Mouse (Mus musculus) heart, embryonic 11.5 days (tissue): ENCODE data around the gene 6030468B19Rik. TPM values are rescaled to one million over a fixed set of nuclear protein-coding genes. Genes with fewer than 3 reads are reported as not detected.
A peak's percentile ranks its signal among the peaks of the same experiment; 100 is the strongest.
"Not testable (repeated sequence)": the region's sequence is repeated elsewhere in the genome, so short reads cannot be mapped to it uniquely, and the experiment has no call there.

Experiments
- ATAC-seq: fragments of 200-750 bp; cut with Nextera tagmentation; replicated peaks from 2 replicates; pipeline ENCODE4 v1.8.0; 2017; ENCODE audit warnings: moderate library complexity; ENCODE audit not compliant: insufficient number of reproducible peaks, low FRiP score, low TSS enrichment
- H3K27ac ChIP-seq: fragments of 300-500 bp; sonication (generic); 2 replicates; pipeline ENCODE4 v1.5.1; 2014; ENCODE audit warnings: mild to moderate bottlenecking, low read depth, low read length
- H3K27me3 ChIP-seq: fragments of 300-500 bp; sonication (generic); 2 replicates; pipeline ENCODE4 v1.6.1; 2014; ENCODE audit warnings: mild to moderate bottlenecking, low read length, mixed read lengths; ENCODE audit not compliant: control insufficient read depth, insufficient read depth
- H3K36me3 ChIP-seq: fragments of 300-500 bp; sonication (generic); 2 replicates; pipeline ENCODE4 v1.6.1; 2014; ENCODE audit warnings: mild to moderate bottlenecking, low read length, moderate library complexity, mixed read lengths; ENCODE audit not compliant: control insufficient read depth, insufficient read depth
- H3K4me1 ChIP-seq: fragments of 300-500 bp; sonication (generic); 2 replicates; pipeline ENCODE4 v1.6.1; 2014; ENCODE audit warnings: low read length; ENCODE audit not compliant: control insufficient read depth, insufficient read depth
- H3K4me2 ChIP-seq: fragments of 300-500 bp; sonication (generic); 2 replicates; pipeline ENCODE4 v1.6.1; 2014; ENCODE audit warnings: mild to moderate bottlenecking, moderate library complexity
- H3K4me3 ChIP-seq: fragments of 300-500 bp; sonication (generic); 2 replicates; pipeline ENCODE4 v1.5.1; 2014; ENCODE audit warnings: low read depth, low read length
- H3K9ac ChIP-seq: fragments of 300-500 bp; sonication (generic); 2 replicates; pipeline ENCODE4 v1.6.1; 2014; ENCODE audit warnings: mild to moderate bottlenecking, low read depth, low read length, moderate library complexity
- H3K9me3 ChIP-seq: fragments of 300-500 bp; sonication (generic); replicated peaks from 2 replicates; pipeline ENCODE4 v1.6.1; 2016; ENCODE audit warnings: low read length; ENCODE audit not compliant: control insufficient read depth
- WGBS: fragments of 180-500 bp; shearing (Covaris S2); extraction: QIAGEN DNeasy Blood & Tissue Kit; methylation state at CpG from one replicate; pipeline ENCODE4 v1.1.7; 2014; ENCODE audit not compliant: insufficient replicate concordance; 5-methylcytosine and 5-hydroxymethylcytosine counted together
- polyA plus RNA-seq: library from polyadenylated mRNA; unstranded; fragments of >200 nt; fragmentation: Nextera tagmentation; extraction: Ambion mirVana; gene quantifications from 2 replicates; pipeline ENCODE4 v1.2.1, GENCODE M21; 2014

Gene 6030468B19Rik
- polyA plus RNA-seq, 1 experiment from 2014 or later = 3.9 TPM

DNA sequence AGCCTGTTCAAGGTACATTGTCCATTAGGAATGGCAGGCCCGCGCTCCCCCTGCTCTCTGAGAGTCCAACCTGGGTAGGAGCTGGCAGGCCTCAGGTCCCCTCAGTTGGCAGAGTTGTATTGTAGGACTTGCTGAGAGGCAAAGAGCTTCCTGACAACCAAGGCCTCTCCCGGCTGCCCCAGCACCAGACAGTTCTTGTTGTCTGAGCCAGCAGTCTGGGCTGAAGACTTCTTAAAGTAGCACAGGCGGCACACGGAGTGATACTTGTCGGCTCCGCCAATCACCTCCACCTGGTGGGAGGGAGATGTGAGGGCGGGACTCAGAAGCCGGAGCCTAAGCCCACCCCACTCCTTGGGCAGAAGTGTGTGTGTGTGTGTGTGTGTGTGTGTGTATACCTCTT lies 18.4 kb downstream of the 6030468B19Rik start:
- not testable (repeated sequence) for H3K4me2 ChIP-seq, H3K9ac ChIP-seq, H3K27ac ChIP-seq, H3K9me3 ChIP-seq, H3K27me3 ChIP-seq, H3K4me3 ChIP-seq, ATAC-seq
- 80% methylated on average over 9 of the region's 9 CpGs for WGBS
- Histone ChIP-seq H3K36me3 (peaks cover 26% of the 10 kb centered on the region), H3K4me1 (peaks cover 12% of the 10 kb centered on the region)

DNA sequence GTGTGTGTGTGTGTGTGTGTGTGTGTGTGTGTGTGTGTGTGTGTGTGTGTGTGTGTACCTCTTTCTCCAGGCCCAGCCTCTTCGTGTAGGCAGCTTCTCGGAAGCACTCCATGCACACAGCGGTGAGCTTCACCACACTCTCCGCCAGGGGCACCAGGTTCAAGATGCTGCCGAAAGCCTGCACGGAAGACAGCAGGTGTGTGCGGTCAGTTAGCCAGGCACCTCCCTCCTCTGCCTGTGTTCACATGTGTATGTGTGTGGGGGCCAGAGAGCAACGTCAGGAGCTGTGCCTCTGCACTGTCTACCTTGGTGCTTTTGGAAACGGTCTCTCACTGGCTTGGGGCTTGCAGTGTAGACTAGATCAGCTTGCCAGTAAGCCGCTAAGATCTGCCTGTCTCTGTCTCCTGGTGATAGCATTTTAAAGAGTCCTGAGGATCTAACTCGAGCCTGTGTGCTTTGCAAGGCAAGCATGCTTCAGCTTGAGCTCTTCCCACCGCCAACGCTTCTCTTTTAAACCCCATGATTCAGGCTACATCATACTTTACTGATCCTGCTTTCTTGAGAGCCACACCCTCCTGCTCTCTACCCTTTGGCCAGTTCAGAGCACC lies 19.0 kb downstream of the 6030468B19Rik start:
- ATAC-seq = no peak
- Histone ChIP-seq H3K27ac (no peak overlapping the region), H3K4me1 (peaks cover 6% of the 10 kb centered on the region; the same call in 1 of the 2 replicates), H3K9me3 (no peaks in the 10 kb centered on the region), H3K4me3 (no peak overlapping the region), H3K4me2 (no peak overlapping the region), H3K9ac (no peak overlapping the region), H3K36me3 (peaks cover 32% of the 10 kb centered on the region), H3K27me3 (no peaks in the 10 kb centered on the region)
- WGBS = 87% methylated on average over 13 of the region's 13 CpGs

GRCm38 (mm10) chr11:117819095-117819494 lies 21.6 kb downstream of the 6030468B19Rik start:
- peaks cover 12% of the 10 kb centered on the region for H3K4me1 ChIP-seq
- no peaks in the 10 kb centered on the region for H3K9me3 ChIP-seq
- H3K36me3 ChIP-seq = peaks cover 25% of the 10 kb centered on the region
- no peak overlapping the region for H3K4me3 ChIP-seq
- ATAC-seq = no peak
- 77% methylated on average over 8 of the region's 8 CpGs for WGBS
- peak overlapping the region; percentile 37; the same call in 1 of the 2 replicates for H3K27ac ChIP-seq
- H3K27me3 ChIP-seq = no peaks in the 10 kb centered on the region
- no peak overlapping the region; the same call in 1 of the 2 replicates for H3K9ac ChIP-seq
- no peak overlapping the region for H3K4me2 ChIP-seq

- no peak overlapping the region for H3K27ac ChIP-seq
- 96% methylated on average over 7 of the region's 7 CpGs for WGBS
- H3K36me3 ChIP-seq = peaks cover 25% of the 10 kb centered on the region
- H3K4me3 ChIP-seq = no peak overlapping the region
- no peak overlapping the region for H3K9ac ChIP-seq
- no peaks in the 10 kb centered on the region for H3K27me3 ChIP-seq
- peaks cover 18% of the 10 kb centered on the region for H3K4me1 ChIP-seq
- ATAC-seq = no peak
- H3K9me3 ChIP-seq = no peaks in the 10 kb centered on the region
- H3K4me2 ChIP-seq = no peak overlapping the region
Measured at GRCm38 (mm10) chr11:117820173-117820572, 22.7 kb downstream of the 6030468B19Rik start.

- H3K9ac ChIP-seq = no peak overlapping the region
- 85% methylated on average over 9 of the region's 9 CpGs for WGBS
- H3K4me2 ChIP-seq = no peak overlapping the region
- no peak overlapping the region for H3K4me3 ChIP-seq
- peaks cover 26% of the 10 kb centered on the region for H3K4me1 ChIP-seq
- H3K36me3 ChIP-seq = peaks cover 22% of the 10 kb centered on the region
- H3K9me3 ChIP-seq = no peaks in the 10 kb centered on the region
- H3K27ac ChIP-seq = no peak overlapping the region
- no peak for ATAC-seq
- H3K27me3 ChIP-seq = no peaks in the 10 kb centered on the region
Measured at GRCm38 (mm10) chr11:117821868-117822267, 24.4 kb downstream of the 6030468B19Rik start.

- WGBS = 76% methylated on average over 7 of the region's 7 CpGs
- Histone ChIP-seq H3K36me3 (peaks cover 18% of the 10 kb centered on the region), H3K9me3 (no peaks in the 10 kb centered on the region), H3K27me3 (no peaks in the 10 kb centered on the region), H3K4me1 (peaks cover 36% of the 10 kb centered on the region), H3K9ac (no peak overlapping the region; the same call in 1 of the 2 replicates), H3K4me2 (no peak overlapping the region), H3K27ac (no peak overlapping the region; the same call in 1 of the 2 replicates), H3K4me3 (no peak overlapping the region)
- no peak for ATAC-seq
Measured at GRCm38 (mm10) chr11:117822728-117823241, 25.3 kb downstream of the 6030468B19Rik start.

DNA sequence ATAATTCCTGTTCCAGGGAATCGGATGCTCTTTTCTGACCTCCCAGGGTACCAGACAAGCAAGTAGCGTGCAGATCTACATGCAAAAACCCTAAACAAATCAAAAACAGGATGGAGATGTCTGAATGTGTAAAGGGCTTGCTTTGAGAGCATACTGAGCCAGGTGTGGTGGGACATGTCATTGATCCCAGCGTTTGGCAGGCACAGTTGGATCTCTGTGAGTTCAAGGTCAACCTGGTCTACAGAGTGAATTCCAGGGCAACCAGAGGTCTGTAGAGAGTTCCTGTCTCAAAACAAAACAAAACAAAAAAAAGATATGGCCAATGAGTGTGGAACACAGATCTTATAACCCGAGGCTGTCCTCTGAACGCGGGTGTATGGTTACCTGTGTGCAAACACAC lies 26.0 kb downstream of the 6030468B19Rik start:
- Histone ChIP-seq H3K9ac (no peak overlapping the region), H3K36me3 (peaks cover 18% of the 10 kb centered on the region), H3K9me3 (no peaks in the 10 kb centered on the region), H3K4me1 (peaks cover 42% of the 10 kb centered on the region), H3K4me3 (no peak overlapping the region), H3K4me2 (no peak overlapping the region), H3K27ac (no peak overlapping the region), H3K27me3 (no peaks in the 10 kb centered on the region)
- no peak for ATAC-seq
- 89% methylated on average over 6 of the region's 6 CpGs for WGBS

DNA sequence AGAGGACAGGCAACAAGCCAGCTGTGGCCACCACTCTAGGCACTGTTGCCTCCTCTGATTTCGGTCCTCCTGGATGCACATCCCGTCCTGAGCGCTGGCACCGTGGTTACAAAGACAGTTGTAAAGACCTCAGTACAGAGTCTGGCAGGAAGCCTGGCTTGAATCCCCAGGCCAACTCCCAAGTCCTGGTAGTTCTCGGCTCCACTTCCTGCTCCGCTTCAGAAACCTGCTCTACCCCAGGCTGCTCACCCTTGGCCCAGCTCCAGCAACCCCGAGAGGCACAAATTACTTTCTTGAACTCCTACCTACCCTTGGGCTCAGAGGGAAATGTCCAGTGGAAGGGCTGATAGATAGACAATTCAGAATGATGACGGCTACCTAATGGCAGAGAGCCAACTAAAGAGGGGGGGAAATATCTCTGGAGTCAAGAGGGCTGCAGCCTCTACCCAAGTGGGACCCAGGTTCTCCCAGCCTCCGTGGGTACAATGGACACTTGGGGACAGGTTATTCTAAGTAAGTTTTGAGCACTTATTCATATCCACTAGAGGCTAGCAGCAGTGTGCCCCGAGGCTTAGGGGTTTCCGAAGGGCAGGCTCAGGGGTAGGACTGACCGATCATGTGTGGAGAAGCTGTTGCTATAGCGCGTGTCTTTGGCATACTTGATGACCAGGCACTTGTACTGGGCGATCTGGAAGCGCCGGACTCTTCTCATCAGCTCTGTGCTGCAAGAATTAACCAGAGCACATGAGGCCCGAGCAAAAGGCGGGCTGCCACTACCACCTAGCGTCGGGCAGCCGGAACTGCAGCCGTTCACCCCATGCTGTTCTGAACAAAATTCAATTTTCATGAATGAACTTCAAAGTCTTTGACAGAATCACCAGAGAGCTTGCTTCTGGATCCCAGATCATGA lies 26.9 kb downstream of the 6030468B19Rik start:
- peak overlapping the region; percentile 89 for H3K27ac ChIP-seq
- no peaks in the 10 kb centered on the region for H3K27me3 ChIP-seq
- peak overlapping the region; percentile 86 for H3K9ac ChIP-seq
- H3K4me3 ChIP-seq = peak overlapping the region; percentile 65
- 0 out of 2 replicates have a peak, but pooled peaks have one; percentile 43 for ATAC-seq
- H3K36me3 ChIP-seq = peaks cover 18% of the 10 kb centered on the region
- peak overlapping the region; percentile 81 for H3K4me2 ChIP-seq
- H3K9me3 ChIP-seq = no peaks in the 10 kb centered on the region
- H3K4me1 ChIP-seq = peaks cover 51% of the 10 kb centered on the region
- WGBS = 22% methylated on average over 23 of the region's 23 CpGs
